Mouse (Mus musculus): ENCODE measurements around the gene Cfap77. TPM values are rescaled to one million over a fixed set of nuclear protein-coding genes. Genes with fewer than 3 reads are reported as not detected.

Gene Cfap77
- polyA plus RNA-seq, 1 experiment from 2014 or later: 0.79 TPM

DNA sequence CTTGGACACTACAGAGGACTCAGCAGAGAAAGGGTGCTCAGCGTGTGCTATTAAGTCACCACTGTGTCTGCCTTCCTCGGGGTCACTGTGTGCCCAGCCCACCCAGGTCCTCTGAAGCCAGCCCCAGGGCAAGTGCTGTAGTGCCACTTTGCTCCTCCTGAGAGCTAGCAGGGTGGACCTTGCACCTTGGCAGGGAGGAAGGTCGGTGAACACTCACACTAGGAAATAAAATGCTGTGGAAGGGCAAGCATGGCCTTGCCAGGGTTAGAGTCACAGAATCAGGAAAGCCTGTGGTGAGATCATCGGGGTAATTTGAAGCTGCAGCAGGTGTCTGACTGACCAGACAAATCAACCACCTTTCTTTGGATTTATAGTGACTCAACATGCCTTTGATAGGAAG lies 149.3 kb downstream of the Cfap77 start:
- H3K27me3 ChIP-seq (replicated peaks; ENCODE audit: control insufficient read depth, insufficient read depth, low read length): peaks cover 43% of the 10 kb centered on the region
- H3K4me2 ChIP-seq (ENCODE audit: low read depth, low read length): no peak overlapping the region
- no peak overlapping the region for H3K9ac ChIP-seq (ENCODE audit: low read depth, low read length)
- H3K36me3 ChIP-seq (ENCODE audit: control insufficient read depth, insufficient read depth, low read length): peaks cover 25% of the 10 kb centered on the region; the same call in 1 of the 2 replicates
- no peak overlapping the region for H3K4me3 ChIP-seq (ENCODE audit: low read depth, low read length)
- H3K27ac ChIP-seq (replicated peaks; ENCODE audit: low read depth, low read length): no peak overlapping the region
- 65% methylated on average over 4 of the region's 4 CpGs for WGBS
- H3K4me1 ChIP-seq (ENCODE audit: control insufficient read depth, insufficient read depth, low read length): peaks cover 7% of the 10 kb centered on the region; the same call in 1 of the 2 replicates
- ATAC-seq (ENCODE audit: low read depth) (no peak), DNase-seq (ENCODE audit: low spot score) (no peak)
- no peaks in the 10 kb centered on the region for H3K9me3 ChIP-seq (ENCODE audit: control insufficient read depth, low read length)

DNA sequence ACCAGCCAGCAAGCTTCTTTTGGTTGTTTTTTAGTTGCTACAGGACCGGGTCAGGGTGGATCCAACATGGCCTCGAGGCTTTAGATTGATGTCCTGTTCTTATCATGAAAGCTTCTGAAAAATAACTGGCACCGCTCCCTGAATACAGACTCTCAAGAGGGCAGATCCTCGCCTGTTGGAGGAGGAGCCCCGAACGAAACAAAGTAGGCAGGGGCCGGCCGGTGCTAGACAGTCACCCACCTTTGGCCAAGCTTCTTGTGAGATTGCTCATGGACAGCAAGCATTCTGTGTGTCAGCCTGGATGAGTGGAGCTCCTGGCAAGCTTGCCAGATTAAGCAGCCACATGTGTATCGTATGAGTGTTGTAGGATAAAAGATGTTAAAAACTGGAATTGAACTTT lies 150.1 kb downstream of the Cfap77 start:
- no peak overlapping the region for H3K4me3 ChIP-seq (ENCODE audit: low read depth, low read length)
- no peak overlapping the region for H3K27ac ChIP-seq (replicated peaks; ENCODE audit: low read depth, low read length)
- WGBS: 86% methylated on average over 9 of the region's 9 CpGs

DNA sequence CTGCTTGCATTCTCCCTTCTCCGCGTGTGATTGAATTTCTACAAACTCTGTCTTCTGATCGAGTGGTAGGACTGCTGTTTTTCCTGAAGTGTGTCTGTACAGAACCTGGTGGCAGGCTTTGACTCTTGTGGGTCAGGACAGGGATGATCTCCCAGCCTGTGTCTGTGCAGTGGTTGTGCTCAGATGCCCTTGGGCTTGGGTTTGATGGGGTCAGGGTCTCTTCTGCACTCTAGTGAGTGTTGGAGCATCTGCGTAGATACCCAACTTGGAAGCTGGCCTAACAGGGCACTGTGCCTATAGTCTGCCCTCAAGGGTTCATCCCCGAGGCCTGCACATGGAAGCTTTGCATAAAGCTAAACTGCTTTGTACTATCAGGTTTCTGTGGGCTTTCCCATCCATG lies 151.0 kb downstream of the Cfap77 start:
- H3K4me3 ChIP-seq (ENCODE audit: low read depth, low read length): no peak overlapping the region
- no peak for ATAC-seq (ENCODE audit: low read depth)

More for the DNA sequence above, 150.1 kb downstream of the Cfap77 start:
- Histone ChIP-seq H3K4me2 (ENCODE audit: low read depth, low read length) (no peak overlapping the region), H3K27me3 (replicated peaks; ENCODE audit: control insufficient read depth, insufficient read depth, low read length) (peaks cover 35% of the 10 kb centered on the region), H3K4me1 (ENCODE audit: control insufficient read depth, insufficient read depth, low read length) (peaks cover 7% of the 10 kb centered on the region; the same call in 1 of the 2 replicates), H3K9ac (ENCODE audit: low read depth, low read length) (no peak overlapping the region), H3K36me3 (ENCODE audit: control insufficient read depth, insufficient read depth, low read length) (peaks cover 28% of the 10 kb centered on the region; the same call in 1 of the 2 replicates), H3K9me3 (ENCODE audit: control insufficient read depth, low read length) (no peaks in the 10 kb centered on the region)
- DNase-seq (ENCODE audit: low spot score): no peak
- ATAC-seq (ENCODE audit: low read depth): no peak

DNA sequence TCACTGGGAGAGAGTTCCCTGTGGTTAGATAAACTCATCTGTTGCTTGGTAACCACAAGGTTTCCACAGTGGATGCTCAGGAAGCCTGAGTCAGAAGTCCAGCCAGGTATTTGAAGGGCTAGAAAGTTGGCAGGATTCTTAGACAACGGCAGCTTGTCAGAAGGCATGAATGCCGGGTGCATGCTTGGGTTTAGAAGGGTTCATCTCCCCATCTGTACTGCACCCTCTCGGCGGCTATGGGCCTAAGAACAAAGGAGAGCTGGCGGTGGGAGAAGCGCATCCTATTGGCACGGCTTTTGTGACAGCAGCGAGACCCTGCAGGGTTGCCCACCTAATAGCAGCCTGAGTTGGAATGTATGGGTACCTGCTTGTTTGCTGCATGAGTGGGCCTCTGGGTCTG lies 152.6 kb downstream of the Cfap77 start:
- H3K9ac ChIP-seq (ENCODE audit: low read depth, low read length): no peak overlapping the region
- DNase-seq (ENCODE audit: low spot score): no peak
- peaks cover 10% of the 10 kb centered on the region for H3K27me3 ChIP-seq (replicated peaks; ENCODE audit: control insufficient read depth, insufficient read depth, low read length)
- ATAC-seq (ENCODE audit: low read depth): no peak
- no peaks in the 10 kb centered on the region for H3K4me1 ChIP-seq (ENCODE audit: control insufficient read depth, insufficient read depth, low read length)
- H3K9me3 ChIP-seq (ENCODE audit: control insufficient read depth, low read length): no peaks in the 10 kb centered on the region
- no peak overlapping the region for H3K27ac ChIP-seq (replicated peaks; ENCODE audit: low read depth, low read length)
- 95% methylated on average over 8 of the region's 8 CpGs for WGBS
- H3K4me3 ChIP-seq (ENCODE audit: low read depth, low read length): no peak overlapping the region
- H3K4me2 ChIP-seq (ENCODE audit: low read depth, low read length): no peak overlapping the region
- H3K36me3 ChIP-seq (ENCODE audit: control insufficient read depth, insufficient read depth, low read length): peaks cover 33% of the 10 kb centered on the region; the same call in 1 of the 2 replicates

More for the DNA sequence above, 151.0 kb downstream of the Cfap77 start:
- H3K36me3 ChIP-seq (ENCODE audit: control insufficient read depth, insufficient read depth, low read length): peaks cover 30% of the 10 kb centered on the region; the same call in 1 of the 2 replicates
- H3K4me2 ChIP-seq (ENCODE audit: low read depth, low read length): no peak overlapping the region
- H3K9ac ChIP-seq (ENCODE audit: low read depth, low read length): no peak overlapping the region
- peaks cover 26% of the 10 kb centered on the region for H3K27me3 ChIP-seq (replicated peaks; ENCODE audit: control insufficient read depth, insufficient read depth, low read length)
- peaks cover 7% of the 10 kb centered on the region; the same call in 1 of the 2 replicates for H3K4me1 ChIP-seq (ENCODE audit: control insufficient read depth, insufficient read depth, low read length)
- 86% methylated on average over 5 of the region's 5 CpGs for WGBS
- no peak overlapping the region for H3K27ac ChIP-seq (replicated peaks; ENCODE audit: low read depth, low read length)
- no peak for DNase-seq (ENCODE audit: low spot score)
- H3K9me3 ChIP-seq (ENCODE audit: control insufficient read depth, low read length): no peaks in the 10 kb centered on the region

DNA sequence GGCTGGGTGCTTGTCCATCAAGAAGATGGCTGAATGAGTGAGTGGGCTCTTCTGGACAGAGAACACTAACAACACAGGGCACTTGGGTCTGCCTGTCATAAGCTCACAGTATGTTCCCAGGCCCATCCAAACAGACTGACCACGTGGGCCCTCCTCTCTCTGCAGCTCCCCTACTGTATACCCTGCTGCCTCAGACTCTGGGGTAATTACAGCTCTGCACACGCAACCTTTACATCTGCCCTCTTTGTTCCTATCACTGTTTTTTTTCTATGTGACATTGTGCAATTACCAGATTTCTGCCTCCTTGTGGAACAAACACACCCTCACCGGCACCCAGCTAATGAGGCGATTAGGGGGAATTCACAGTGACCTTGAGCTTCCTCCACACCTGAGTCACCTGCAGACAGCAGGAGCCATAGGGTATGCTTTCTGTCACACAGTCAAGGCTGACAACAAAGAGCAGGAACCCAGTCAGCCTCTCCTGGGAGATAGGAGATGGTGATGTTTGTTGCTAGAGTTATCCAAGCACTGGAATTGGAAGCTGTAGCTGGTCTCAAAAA lies 157.4 kb downstream of the Cfap77 start:
- H3K27ac ChIP-seq (replicated peaks; ENCODE audit: low read depth, low read length): no peak overlapping the region
- DNase-seq (ENCODE audit: low spot score): no peak
- no peak overlapping the region for H3K4me2 ChIP-seq (ENCODE audit: low read depth, low read length)
- no peaks in the 10 kb centered on the region for H3K9me3 ChIP-seq (ENCODE audit: control insufficient read depth, low read length)
- H3K9ac ChIP-seq (ENCODE audit: low read depth, low read length): no peak overlapping the region
- no peaks in the 10 kb centered on the region for H3K27me3 ChIP-seq (replicated peaks; ENCODE audit: control insufficient read depth, insufficient read depth, low read length)
- H3K4me1 ChIP-seq (ENCODE audit: control insufficient read depth, insufficient read depth, low read length): no peaks in the 10 kb centered on the region
- peaks cover 57% of the 10 kb centered on the region for H3K36me3 ChIP-seq (ENCODE audit: control insufficient read depth, insufficient read depth, low read length)
- ATAC-seq (ENCODE audit: low read depth): no peak; the same call in 1 of the 2 replicates
- WGBS: 78% methylated on average over 3 of the region's 4 CpGs
- H3K4me3 ChIP-seq (ENCODE audit: low read depth, low read length): no peak overlapping the region

DNA sequence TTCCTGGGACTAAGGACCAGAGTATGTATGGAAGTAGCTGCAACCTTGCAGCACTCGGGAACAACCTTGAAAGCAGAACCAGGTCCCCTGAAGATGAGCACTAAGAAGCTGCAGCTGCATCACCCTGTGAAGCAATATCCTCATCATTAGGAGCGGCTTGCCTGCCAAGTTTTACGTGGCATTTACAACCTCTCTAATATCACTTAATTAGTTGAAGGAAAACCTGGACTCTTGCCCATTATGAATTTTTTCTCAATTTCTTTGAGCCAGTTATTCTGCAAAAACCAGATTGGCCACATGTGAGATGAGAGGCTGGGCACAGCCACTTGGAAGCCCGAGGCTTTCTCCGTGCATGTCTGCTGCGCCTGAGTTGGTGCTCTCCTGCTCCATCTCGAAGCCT lies 159.0 kb downstream of the Cfap77 start:
- DNase-seq (ENCODE audit: low spot score): no peak

DNA sequence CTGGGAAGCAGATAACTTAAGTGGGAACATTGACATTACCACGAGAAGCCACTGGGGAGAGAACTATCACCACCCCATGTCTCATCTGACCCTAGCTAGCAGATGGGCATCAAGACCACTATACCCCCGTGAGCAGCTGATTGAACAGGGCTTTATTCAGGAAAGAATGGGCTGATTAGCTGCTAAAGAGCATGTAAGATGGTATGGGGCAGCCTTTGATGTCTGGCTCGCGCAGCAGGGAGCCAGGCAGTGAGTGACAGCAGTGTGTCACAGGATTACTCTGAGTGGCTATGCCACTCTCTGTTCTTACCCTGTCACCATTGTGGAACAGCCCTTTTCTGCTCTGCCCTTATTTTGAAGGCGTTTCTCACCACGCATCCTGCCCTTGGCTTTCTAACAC lies 161.3 kb downstream of the Cfap77 start:
- Histone ChIP-seq H3K36me3 (ENCODE audit: control insufficient read depth, insufficient read depth, low read length) (peaks cover 66% of the 10 kb centered on the region), H3K27ac (replicated peaks; ENCODE audit: low read depth, low read length) (no peak overlapping the region), H3K9ac (ENCODE audit: low read depth, low read length) (no peak overlapping the region), H3K4me1 (ENCODE audit: control insufficient read depth, insufficient read depth, low read length) (no peaks in the 10 kb centered on the region), H3K4me2 (ENCODE audit: low read depth, low read length) (no peak overlapping the region), H3K27me3 (replicated peaks; ENCODE audit: control insufficient read depth, insufficient read depth, low read length) (no peaks in the 10 kb centered on the region), H3K9me3 (ENCODE audit: control insufficient read depth, low read length) (no peaks in the 10 kb centered on the region), H3K4me3 (ENCODE audit: low read depth, low read length) (no peak overlapping the region)
- WGBS: 73% methylated on average over 6 of the region's 6 CpGs
- ATAC-seq (ENCODE audit: low read depth) (no peak), DNase-seq (ENCODE audit: low spot score) (no peak)

More for the DNA sequence above, 159.0 kb downstream of the Cfap77 start:
- Histone ChIP-seq H3K9me3 (ENCODE audit: control insufficient read depth, low read length) (no peaks in the 10 kb centered on the region), H3K4me1 (ENCODE audit: control insufficient read depth, insufficient read depth, low read length) (no peaks in the 10 kb centered on the region), H3K27ac (replicated peaks; ENCODE audit: low read depth, low read length) (no peak overlapping the region), H3K27me3 (replicated peaks; ENCODE audit: control insufficient read depth, insufficient read depth, low read length) (no peaks in the 10 kb centered on the region), H3K4me3 (ENCODE audit: low read depth, low read length) (no peak overlapping the region), H3K4me2 (ENCODE audit: low read depth, low read length) (no peak overlapping the region), H3K36me3 (ENCODE audit: control insufficient read depth, insufficient read depth, low read length) (peaks cover 59% of the 10 kb centered on the region), H3K9ac (ENCODE audit: low read depth, low read length) (no peak overlapping the region)
- 76% methylated on average over 7 of the region's 7 CpGs for WGBS
- no peak for ATAC-seq (ENCODE audit: low read depth)

DNA sequence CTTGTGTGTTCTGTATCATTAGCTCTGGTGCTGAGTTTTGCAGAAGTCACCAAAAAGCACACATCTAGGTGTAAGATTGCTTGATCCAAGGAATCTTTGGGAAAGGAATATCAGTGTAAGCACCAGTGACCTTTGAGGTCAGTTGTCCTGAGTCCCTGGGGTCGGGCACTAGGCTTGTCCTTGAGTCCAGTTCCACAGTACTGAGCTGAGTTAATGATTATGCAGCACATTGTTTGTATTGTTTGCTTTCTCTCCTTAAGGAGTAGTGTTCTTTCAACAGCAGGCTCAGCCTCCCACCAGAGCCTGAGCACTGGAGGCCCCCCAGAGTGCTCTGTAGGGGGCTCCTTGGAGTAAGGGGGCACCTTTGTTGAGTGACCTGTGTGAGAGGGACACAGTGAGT lies 162.1 kb downstream of the Cfap77 start:
- H3K4me1 ChIP-seq (ENCODE audit: control insufficient read depth, insufficient read depth, low read length): no peaks in the 10 kb centered on the region
- DNase-seq (ENCODE audit: low spot score) (no peak), ATAC-seq (ENCODE audit: low read depth) (no peak)
- H3K27me3 ChIP-seq (replicated peaks; ENCODE audit: control insufficient read depth, insufficient read depth, low read length): no peaks in the 10 kb centered on the region
- H3K9me3 ChIP-seq (ENCODE audit: control insufficient read depth, low read length): no peaks in the 10 kb centered on the region
- H3K4me2 ChIP-seq (ENCODE audit: low read depth, low read length): no peak overlapping the region
- H3K4me3 ChIP-seq (ENCODE audit: low read depth, low read length): no peak overlapping the region
- H3K36me3 ChIP-seq (ENCODE audit: control insufficient read depth, insufficient read depth, low read length): peaks cover 73% of the 10 kb centered on the region
- H3K27ac ChIP-seq (replicated peaks; ENCODE audit: low read depth, low read length): no peak overlapping the region
- 57% methylated on average over 1 of the region's 1 CpGs for WGBS
- no peak overlapping the region for H3K9ac ChIP-seq (ENCODE audit: low read depth, low read length)

DNA sequence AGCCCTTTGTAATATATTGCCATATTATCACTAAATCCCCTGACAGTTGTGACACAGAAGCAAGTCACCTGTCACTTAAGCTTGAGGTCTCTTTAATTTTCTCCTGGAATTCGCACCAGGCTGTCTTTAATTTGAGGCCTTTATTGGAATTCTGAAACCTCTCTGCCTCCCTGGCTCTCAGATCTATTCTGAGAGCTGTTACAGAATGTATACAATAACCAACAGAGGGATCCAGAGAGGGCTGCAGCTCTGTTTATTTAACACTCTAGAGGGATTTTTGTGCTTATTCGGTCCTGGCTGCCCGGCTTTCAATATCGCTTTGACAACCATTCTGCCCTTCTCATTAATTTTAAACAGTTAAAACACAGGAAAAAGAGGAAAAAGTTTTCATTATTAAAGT lies 170.0 kb downstream of the Cfap77 start:
- H3K9me3 ChIP-seq (ENCODE audit: control insufficient read depth, low read length): no peaks in the 10 kb centered on the region
- no peak overlapping the region for H3K4me2 ChIP-seq (ENCODE audit: low read depth, low read length)
- H3K27ac ChIP-seq (replicated peaks; ENCODE audit: low read depth, low read length): no peak overlapping the region
- no peak overlapping the region for H3K9ac ChIP-seq (ENCODE audit: low read depth, low read length)
- no peaks in the 10 kb centered on the region for H3K4me1 ChIP-seq (ENCODE audit: control insufficient read depth, insufficient read depth, low read length)
- DNase-seq (ENCODE audit: low spot score): no peak
- WGBS: 64% methylated on average over 4 of the region's 4 CpGs
- ATAC-seq (ENCODE audit: low read depth): no peak
- no peak overlapping the region for H3K4me3 ChIP-seq (ENCODE audit: low read depth, low read length)
- no peaks in the 10 kb centered on the region for H3K27me3 ChIP-seq (replicated peaks; ENCODE audit: control insufficient read depth, insufficient read depth, low read length)
- H3K36me3 ChIP-seq (ENCODE audit: control insufficient read depth, insufficient read depth, low read length): peaks cover 68% of the 10 kb centered on the region

Measured in embryonic facial prominence, embryonic 14.5 days (tissue).